Mouse (Mus musculus): ENCODE measurements around the gene Hoxb4. TPM values are rescaled to one million over a fixed set of nuclear protein-coding genes. Genes with fewer than 3 reads are reported as not detected.

Gene Hoxb4
- polyA plus RNA-seq, 1 experiment: 1.5 TPM

DNA sequence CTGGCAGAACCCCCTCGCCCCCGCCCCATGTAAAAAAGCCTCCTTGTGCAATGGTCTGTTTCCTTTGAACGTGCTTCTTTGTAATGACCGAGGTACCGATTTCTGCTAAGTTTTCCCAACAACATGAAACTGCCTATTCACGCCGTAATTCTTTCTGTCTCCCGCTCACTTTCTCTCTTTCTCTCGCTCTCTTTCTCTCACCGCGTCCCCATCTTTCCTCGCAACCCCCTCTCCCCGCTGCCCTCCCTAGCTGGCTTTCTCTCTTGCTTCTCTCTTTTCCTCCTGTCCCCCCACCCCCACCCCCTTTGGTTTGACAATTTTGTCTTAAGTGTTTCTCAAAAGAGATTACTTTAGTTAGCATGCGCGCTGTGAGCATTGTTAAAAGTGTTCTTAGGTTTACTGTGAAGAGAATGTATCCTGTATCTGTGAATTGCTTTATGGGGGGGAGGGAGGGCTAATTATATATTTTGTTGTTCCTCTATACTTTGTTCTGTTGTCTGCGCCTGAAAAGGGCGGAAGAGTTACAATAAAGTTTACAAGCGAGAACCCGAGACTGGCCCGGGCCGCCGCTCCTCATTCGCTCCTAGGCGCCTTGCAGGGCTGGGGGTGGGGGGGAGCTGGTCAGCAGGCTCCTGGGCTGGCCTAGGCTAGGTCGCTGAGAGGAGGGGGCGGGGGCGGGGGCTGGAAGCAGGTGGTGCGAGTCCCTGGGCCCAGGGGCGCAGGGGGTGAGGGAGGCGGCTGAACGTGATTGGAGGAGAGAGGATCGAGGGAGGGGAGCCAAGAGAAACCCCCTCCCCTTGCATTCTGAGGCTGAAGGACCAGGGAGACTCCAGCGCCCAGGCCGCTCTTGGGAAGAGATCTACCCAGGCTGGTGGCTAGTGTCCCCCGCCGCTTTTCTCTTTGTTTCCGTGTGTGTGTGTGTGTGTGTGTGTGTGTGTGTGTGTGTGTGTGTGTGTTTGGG is 33.0 kb upstream of the Hoxb4 start:
- DNase-seq: no peak
- Histone ChIP-seq H3K4me1 (replicated peaks; ENCODE audit: control insufficient read depth, insufficient read depth, low read length) (peaks cover 5% of the 10 kb centered on the region), H3K27ac (ENCODE audit: control insufficient read depth, insufficient read depth, low read length) (no peak overlapping the region), H3K36me3 (ENCODE audit: control insufficient read depth, insufficient read depth, low read length) (no peaks in the 10 kb centered on the region), H3K4me3 (ENCODE audit: control insufficient read depth, insufficient read depth, low read length) (no peak overlapping the region), H3K27me3 (ENCODE audit: control insufficient read depth, insufficient read depth, low read length) (peaks cover 69% of the 10 kb centered on the region)
- WGBS: 10% methylated on average over 36 of the region's 37 CpGs
- TF ChIP-seq CTCF (IDR thresholded peaks at IDR 0.05; ENCODE audit: borderline replicate concordance, control insufficient read depth, extremely low read depth, insufficient read depth, low read length, poor library complexity) (no peak; the same call in 1 of the 2 replicates), POLR2A (IDR thresholded peaks at IDR 0.05; ENCODE audit: control insufficient read depth, extremely low read depth, insufficient read depth, low read length, poor library complexity) (no peak)

DNA sequence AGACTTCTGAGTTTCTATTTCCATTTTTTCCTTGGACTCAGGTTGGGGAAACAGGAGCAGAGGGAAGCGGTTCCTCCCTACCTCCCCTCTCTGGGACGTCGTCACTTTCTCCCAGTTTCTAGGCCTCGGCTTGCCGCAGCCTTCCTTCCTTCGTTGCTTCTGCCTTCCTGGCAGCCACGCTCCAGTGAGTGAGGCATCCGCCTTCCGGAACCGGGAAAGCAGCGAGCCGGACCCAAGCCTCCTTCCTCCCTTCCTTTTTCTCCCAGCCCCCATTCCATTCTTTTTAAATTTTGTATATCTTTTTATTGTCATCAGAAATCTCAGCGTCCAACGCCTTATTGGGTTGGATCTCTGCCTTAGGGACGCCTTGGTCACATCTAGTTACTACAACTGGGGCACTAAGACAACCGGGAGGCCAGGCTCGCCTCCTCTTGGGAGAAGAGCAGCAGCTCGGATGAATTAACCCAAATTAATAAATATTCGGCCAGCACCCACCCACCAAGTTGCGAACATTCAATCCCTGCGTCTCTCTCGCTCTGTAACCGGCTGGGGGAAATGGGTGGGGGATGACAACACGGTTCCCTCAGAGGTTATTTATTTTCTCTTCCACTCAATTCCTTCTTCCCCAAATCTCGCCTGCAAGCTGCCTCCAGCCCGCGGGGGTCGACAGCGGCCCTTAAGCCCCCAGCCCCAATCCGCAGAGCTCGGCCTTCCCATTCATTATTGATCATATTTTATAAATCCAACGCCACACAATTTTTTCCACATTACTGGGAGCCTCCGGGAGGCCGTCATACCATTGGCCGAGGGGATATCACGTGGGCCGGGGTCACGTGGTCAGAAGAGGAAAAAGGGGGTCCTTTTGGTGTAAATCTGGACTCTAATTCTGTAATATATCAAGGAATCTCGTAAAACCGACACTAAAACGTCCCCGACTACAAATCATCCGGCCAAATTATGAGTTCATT is 32.0 kb upstream of the Hoxb4 start, which contains the start of gene Hoxb7:
Gene Hoxb7 (plus strand): TSS at position 853 of the 968 bp plus-strand sequence.
- peaks cover 66% of the 10 kb centered on the region for H3K27me3 ChIP-seq (ENCODE audit: control insufficient read depth, insufficient read depth, low read length)
- no peak within 1 kb of the TSS for H3K27ac ChIP-seq (ENCODE audit: control insufficient read depth, insufficient read depth, low read length)
- no peak for DNase-seq
- 5% methylated on average over 43 of the region's 43 CpGs for WGBS
- no peak within 1 kb of the TSS for H3K4me3 ChIP-seq (ENCODE audit: control insufficient read depth, insufficient read depth, low read length)
- TF ChIP-seq CTCF (IDR thresholded peaks at IDR 0.05; ENCODE audit: borderline replicate concordance, control insufficient read depth, extremely low read depth, insufficient read depth, low read length, poor library complexity): no peak
- TF ChIP-seq POLR2A (IDR thresholded peaks at IDR 0.05; ENCODE audit: control insufficient read depth, extremely low read depth, insufficient read depth, low read length, poor library complexity): no peak
- H3K36me3 ChIP-seq (ENCODE audit: control insufficient read depth, insufficient read depth, low read length): no peaks in the 10 kb centered on the region
- H3K4me1 ChIP-seq (replicated peaks; ENCODE audit: control insufficient read depth, insufficient read depth, low read length): peaks cover 5% of the 10 kb centered on the region

DNA sequence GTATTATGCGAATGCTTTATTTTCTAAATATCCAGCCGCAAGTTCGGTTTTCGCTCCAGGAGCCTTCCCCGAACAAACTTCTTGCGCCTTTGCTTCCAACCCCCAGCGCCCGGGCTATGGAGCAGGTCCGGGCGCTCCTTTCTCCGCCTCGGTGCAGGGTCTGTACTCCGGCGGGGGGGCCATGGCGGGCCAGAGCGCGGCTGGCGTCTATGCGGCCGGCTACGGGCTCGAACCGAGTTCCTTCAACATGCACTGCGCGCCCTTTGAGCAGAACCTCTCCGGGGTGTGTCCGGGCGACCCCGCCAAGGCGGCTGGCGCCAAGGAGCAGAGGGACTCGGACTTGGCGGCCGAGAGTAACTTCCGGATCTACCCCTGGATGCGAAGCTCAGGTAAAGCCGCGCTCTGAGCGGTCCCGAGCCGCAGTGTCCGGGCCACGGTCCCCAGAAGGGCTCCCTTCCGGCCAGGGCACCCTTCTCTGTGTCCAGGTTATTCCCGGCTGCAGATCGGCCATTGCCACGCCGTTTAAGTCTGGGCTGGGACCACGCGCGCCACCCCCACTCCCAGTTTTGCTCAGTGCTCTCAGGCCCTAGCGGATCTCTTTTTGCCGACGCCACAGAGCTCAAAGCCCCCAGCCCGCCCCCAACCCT is 31.2 kb upstream of the Hoxb4 start:
- Histone ChIP-seq H3K4me3 (ENCODE audit: control insufficient read depth, insufficient read depth, low read length) (no peak overlapping the region), H3K27ac (ENCODE audit: control insufficient read depth, insufficient read depth, low read length) (no peak overlapping the region), H3K36me3 (ENCODE audit: control insufficient read depth, insufficient read depth, low read length) (no peaks in the 10 kb centered on the region), H3K4me1 (replicated peaks; ENCODE audit: control insufficient read depth, insufficient read depth, low read length) (peaks cover 5% of the 10 kb centered on the region), H3K27me3 (ENCODE audit: control insufficient read depth, insufficient read depth, low read length) (peaks cover 60% of the 10 kb centered on the region)
- TF ChIP-seq CTCF (IDR thresholded peaks at IDR 0.05; ENCODE audit: borderline replicate concordance, control insufficient read depth, extremely low read depth, insufficient read depth, low read length, poor library complexity) (no peak), POLR2A (IDR thresholded peaks at IDR 0.05; ENCODE audit: control insufficient read depth, extremely low read depth, insufficient read depth, low read length, poor library complexity) (no peak)
- no peak for DNase-seq
- WGBS: 8% methylated on average over 55 of the region's 55 CpGs

DNA sequence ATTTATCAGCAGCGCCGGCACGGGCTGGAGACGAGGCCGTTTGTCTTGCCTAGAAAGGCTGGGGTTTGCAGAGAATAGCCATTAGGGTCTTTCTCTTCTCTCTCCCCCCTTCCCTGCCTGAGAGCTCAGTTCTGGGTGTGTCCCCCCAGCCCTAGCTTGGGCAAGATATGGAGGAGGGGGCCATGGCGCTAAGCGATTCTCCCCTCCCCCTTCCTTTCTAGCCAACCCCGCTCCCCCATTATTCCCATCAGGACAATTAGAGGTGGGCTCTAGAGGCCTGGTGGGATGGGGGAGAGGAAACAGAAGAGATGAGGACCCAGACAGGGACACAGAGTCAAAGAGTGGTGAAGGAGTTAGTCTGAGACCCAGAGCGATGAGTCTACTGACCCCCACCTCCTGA is 30.7 kb upstream of the Hoxb4 start:
- whole genome bisulfite sequencing: 36% methylated on average over 9 of the region's 9 CpGs
- H3K4me1 ChIP-seq (replicated peaks; ENCODE audit: control insufficient read depth, insufficient read depth, low read length): peaks cover 5% of the 10 kb centered on the region
- no peak overlapping the region for H3K4me3 ChIP-seq (ENCODE audit: control insufficient read depth, insufficient read depth, low read length)
- no peak for DNase-seq
- no peaks in the 10 kb centered on the region for H3K36me3 ChIP-seq (ENCODE audit: control insufficient read depth, insufficient read depth, low read length)
- no peak overlapping the region for H3K27ac ChIP-seq (ENCODE audit: control insufficient read depth, insufficient read depth, low read length)
- no peak for TF ChIP-seq CTCF (IDR thresholded peaks at IDR 0.05; ENCODE audit: borderline replicate concordance, control insufficient read depth, extremely low read depth, insufficient read depth, low read length, poor library complexity)
- TF ChIP-seq POLR2A (IDR thresholded peaks at IDR 0.05; ENCODE audit: control insufficient read depth, extremely low read depth, insufficient read depth, low read length, poor library complexity): no peak
- H3K27me3 ChIP-seq (ENCODE audit: control insufficient read depth, insufficient read depth, low read length): peaks cover 57% of the 10 kb centered on the region

DNA sequence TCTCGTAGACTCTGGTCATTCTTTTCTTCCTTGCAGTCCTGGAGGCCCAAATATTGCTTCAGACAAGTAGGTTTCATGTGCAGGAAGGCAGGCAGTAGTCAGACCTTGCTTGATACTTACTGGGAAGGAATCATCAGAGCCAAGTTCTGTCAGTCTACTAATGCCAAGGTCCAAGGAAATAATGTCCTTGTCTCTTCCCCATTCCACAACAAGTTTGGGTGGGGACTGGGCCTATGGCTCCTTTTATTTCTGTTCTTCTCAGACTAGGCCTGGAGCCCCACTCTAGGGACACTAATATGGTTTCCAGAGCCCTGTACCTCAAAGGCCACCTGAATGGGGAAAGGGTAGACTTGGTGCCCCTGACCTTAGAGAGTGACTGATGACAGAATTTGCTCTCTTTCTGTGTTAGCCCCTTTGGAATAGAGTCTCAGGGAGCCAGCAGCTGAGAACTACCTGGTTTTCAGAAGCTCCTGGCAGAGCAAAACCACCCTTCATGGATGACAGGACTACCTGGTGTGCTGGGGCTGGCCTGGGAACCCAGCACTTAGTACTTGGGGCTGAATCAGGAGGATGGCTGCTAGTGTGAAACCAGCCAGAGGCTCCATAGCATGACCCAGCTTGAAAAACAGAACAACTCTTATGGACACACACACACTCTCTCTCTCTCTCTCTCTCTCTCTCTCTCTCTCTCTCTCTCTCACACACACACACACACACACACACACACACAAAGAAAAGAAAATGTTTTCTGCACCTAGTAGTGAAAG is 29.4 kb upstream of the Hoxb4 start:
- peaks cover 58% of the 10 kb centered on the region for H3K27me3 ChIP-seq (ENCODE audit: control insufficient read depth, insufficient read depth, low read length)
- WGBS: 52% methylated on average over 1 of the region's 1 CpGs
- DNase-seq: no peak
- no peaks in the 10 kb centered on the region for H3K36me3 ChIP-seq (ENCODE audit: control insufficient read depth, insufficient read depth, low read length)
- no peak overlapping the region for H3K4me3 ChIP-seq (ENCODE audit: control insufficient read depth, insufficient read depth, low read length)
- TF ChIP-seq POLR2A (IDR thresholded peaks at IDR 0.05; ENCODE audit: control insufficient read depth, extremely low read depth, insufficient read depth, low read length, poor library complexity) (no peak), CTCF (IDR thresholded peaks at IDR 0.05; ENCODE audit: borderline replicate concordance, control insufficient read depth, extremely low read depth, insufficient read depth, low read length, poor library complexity) (no peak)
- H3K27ac ChIP-seq (ENCODE audit: control insufficient read depth, insufficient read depth, low read length): no peak overlapping the region
- peaks cover 5% of the 10 kb centered on the region for H3K4me1 ChIP-seq (replicated peaks; ENCODE audit: control insufficient read depth, insufficient read depth, low read length)
